Mouse (Mus musculus) liver, adult 2 months (tissue): ENCODE measurements at regions not wholly inside any gene's neighbourhood (a gene's known extent, or its start where the extent isn't known, plus 50 kb on each side); places are given as distances from the start of the nearest gene placed in this dataset.

Experiments used
- CTCF ChIP-seq: fragments of 200-500 bp; IDR thresholded peaks from 2 replicates; pipeline ENCODE4 v1.5.1; 2011; ENCODE audit warnings: low read depth, low read length, control low read depth
- POLR2A ChIP-seq: fragments of 200-500 bp; IDR thresholded peaks from 2 replicates; pipeline ENCODE4 v1.6.1; 2011; ENCODE audit warnings: low read length, control low read depth; ENCODE audit not compliant: insufficient read depth; ENCODE audit errors: extremely low read depth

- TF ChIP-seq CTCF (no peak), POLR2A (no peak)
Measured at GRCm38 (mm10) chr5:119130176-119130575, 540.3 kb upstream of the Tbx3 start.
